Mouse (Mus musculus) colon, adult 2 months (tissue): ENCODE results near the gene Mink1. TPM values are rescaled to one million over a fixed set of nuclear protein-coding genes. Genes with fewer than 3 reads are reported as not detected.

Experiments used
- polyA plus RNA-seq: library from polyadenylated mRNA; depleted of rRNA; stranded (reverse); fragments of >200 nt; gene quantifications from 2 replicates; pipeline ENCODE4 v1.2.3, GENCODE M21; 2012; rRNA removed

Gene Mink1
- polyA plus RNA-seq: 104 and 119 TPM in 2 replicates

DNA sequence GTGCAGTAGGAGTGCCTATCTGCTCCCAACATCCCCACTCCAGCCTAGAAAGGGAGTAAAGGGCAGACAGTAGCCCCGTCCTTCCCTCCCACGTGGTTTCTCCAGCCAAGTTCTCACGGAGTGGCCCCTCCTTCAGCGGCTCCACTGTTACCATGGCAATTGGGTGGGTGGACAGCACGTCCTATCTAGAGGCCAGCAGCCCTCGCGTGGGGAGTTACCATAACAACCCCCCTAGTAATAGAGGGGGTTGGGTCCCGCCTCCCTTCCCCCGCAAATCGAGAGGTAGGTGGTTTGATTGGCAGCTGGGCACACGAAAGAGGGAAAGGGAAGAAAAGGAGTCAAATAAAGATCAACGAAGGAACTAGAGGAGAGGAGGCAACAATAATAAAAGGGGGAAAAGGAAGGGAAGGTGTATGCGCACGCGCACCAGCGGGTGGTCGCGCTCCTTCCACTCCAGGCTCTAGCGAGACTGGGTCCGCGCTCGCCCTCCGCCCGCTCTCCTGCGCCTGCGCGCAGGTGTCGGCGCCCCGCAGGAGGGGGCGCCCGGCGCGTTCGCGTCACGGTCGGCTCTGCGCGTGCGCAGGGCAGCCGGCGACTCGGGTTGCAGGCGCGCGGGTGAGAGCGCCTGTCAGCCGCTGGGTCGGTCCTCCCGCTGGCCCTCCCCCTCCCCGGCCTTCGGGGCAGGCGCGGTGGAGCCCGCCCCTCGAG lies at the start of gene Mink1:
Gene Mink1, plus strand, starts transcription at position 595 of the 708 bp plus-strand sequence.

DNA sequence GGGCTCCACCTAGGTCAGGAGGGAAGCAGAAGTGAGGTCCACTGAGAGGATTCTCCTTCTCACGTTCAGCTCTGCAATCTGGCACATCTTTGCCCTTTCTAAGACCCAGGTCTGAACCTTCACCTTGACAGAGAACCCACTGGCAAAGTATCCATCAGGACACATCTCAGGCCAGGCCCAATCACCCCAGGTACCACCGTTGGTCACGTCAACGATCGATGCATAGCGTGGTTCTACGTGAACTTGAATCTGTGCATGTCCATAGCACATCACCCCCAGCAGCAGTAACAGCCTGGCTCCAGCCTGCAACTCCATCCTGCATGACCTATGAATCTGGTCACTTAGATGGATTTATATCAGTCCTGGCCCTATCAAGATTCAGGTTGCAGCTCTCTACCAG lies 48.4 kb upstream of the Mink1 start, which contains the start of gene Vmo1:
Gene Vmo1, minus strand, starts transcription at position 329 of the 400 bp plus-strand sequence.

DNA sequence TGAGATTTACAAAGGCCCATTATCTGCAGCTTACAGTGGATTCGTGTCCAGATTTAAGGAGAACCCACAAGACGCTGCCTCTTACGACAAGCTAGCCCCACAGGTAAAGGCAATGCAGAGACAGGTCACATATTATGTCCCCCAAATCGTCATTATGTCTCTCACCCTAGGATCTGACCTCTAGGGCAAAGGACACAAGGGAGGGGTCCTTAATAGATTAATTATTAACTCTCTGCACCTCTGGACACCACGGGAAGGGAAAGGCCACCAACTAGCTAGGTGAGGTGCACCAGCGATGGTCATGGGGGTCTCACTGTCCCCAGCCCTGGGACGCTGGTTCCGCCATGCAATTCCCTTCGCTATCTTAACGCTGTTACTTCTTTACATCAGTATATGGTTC lies 43.8 kb upstream of the Mink1 start, which contains the start of gene Gltpd2:
Gene Gltpd2, plus strand, starts transcription at position 274 of the 400 bp plus-strand sequence.

DNA sequence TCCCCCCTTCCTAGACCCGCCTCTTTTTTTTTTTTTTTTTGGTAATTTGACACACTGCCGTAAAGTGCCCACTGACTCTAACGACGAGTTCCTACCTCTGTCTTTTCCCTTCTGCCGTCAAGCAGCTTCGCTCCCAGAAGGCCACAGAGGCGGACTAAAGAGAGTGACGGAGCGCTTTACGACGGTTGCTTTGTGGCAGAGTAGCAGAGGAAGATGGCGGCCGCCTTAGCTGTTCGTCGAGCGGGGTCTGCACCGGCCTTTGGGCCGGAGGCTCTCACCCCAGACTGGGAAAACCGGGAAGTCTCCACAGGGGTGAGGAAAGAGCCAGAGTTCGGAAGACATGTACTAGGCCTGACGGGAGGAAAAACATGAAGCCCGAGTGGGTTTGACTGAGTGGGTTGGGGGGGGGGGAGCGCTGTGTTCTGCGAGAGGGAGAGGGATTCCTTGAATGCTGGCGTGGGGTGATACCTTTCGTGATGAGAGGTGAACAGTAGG lies 37.5 kb upstream of the Mink1 start, which contains the start of gene Psmb6:
Gene Psmb6, plus strand, starts transcription at position 184 of the 495 bp plus-strand sequence.

DNA sequence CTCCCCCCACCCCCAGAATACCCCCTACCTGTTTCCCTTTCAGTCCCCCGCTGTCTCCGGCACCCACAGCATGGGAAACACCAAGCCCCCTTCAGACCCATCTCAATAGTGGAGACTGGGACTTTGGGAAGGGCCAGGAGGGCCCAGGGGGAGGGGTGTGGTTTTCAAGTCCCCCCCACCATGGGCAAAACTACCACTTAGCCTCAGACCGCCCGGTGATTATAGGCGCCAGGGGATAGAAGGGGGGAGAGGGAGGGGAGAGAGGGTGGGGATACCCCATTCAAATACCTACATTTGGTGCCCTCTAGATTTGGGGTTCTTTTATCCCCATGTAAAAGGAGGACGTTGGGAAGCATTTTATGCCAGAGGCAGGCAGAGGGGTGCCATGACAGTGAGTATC lies 29.8 kb upstream of the Mink1 start, which contains the start of gene Gm40193:
Gene Gm40193, minus strand, starts transcription at position 101 of the 400 bp plus-strand sequence.

DNA sequence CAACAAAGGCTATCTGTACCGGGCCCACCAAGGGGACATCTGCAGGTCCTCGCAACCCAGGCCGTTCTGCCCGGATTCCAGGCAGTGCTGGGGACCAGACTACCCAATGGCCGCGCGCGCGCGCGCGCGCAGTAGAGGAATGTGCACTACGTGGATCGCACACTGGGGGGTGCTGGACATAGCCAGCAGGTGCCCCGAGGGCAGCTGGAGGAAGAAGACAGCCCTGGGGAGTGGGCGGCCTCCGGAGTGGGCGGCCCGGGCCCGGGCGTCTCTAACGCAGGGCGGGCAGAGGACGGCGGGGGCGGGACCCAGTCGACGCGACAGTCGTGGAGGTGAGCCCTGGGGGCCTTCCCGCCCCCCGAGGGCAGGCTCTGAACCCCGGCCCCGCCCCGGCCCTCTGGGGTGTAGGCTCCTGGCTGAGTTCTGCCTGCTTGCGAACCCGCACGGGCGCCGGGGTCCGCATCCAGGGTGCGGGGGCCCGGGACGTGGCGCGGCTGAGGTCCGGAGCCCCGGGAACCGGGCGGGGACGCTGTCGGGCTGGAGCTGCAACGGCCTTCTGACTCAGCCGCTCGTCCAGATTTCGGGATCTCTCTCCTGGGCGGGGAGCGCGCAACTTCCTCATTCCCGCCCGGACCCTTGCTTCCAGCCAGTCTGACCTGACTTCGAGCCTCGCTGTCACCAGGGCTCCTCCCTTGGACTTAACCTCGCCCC lies 22.6 kb upstream of the Mink1 start, which contains the start of gene Pld2:
Gene Pld2, plus strand, starts transcription at position 188 of the 711 bp plus-strand sequence.

DNA sequence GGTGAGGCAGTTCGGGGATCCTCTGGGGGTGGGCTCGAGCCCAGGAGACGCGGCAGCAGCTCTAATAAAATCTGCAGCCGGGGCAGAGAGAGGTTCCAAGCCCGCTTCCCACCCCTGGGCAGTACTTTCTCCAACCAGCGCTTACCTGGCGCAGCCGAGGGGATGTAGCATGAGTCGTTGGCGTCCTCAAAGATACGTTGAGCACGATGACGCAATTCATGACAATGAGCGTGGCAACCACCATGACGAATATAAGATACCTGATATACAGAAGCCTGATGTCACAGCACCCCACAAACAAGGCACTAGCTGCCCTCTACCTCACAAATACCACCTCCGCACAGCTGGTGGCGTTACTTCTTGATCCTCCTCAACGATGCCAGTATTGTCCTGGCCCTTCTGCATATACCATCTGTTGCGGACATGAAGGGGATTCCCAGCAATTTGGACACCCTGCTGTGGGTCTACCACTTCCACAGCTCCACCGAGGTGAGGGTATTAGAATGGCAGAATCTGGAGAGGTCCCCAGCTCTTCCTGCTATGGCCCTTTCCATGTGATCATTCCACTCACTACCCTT lies 52.9 kb downstream of the Mink1 start, which contains the start of gene 4930544D05Rik:
Gene 4930544D05Rik, plus strand, starts transcription at position 333 of the 578 bp plus-strand sequence.

DNA sequence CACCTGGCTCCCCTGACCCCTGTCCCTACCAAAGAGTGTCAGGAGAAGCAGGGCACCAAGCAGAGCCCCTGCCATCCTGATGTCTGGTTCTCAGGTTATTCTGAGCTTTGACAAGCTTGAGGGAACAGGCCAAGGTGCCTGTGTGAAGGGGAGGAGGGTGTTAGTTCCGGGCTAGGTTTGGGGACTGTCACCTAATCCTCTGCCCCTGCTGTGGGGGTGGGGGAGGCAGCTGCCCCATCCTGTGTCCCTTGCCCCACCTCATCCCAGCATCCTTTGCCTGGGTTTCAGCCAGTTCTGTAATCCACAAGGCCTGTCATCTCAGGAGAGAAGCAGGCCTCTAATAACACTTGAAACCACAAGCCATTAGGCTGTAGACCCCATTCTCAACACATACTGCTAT lies 56.4 kb downstream of the Mink1 start, which contains the start of gene Chrne:
Gene Chrne, minus strand, starts transcription at position 116 of the 400 bp plus-strand sequence.

DNA sequence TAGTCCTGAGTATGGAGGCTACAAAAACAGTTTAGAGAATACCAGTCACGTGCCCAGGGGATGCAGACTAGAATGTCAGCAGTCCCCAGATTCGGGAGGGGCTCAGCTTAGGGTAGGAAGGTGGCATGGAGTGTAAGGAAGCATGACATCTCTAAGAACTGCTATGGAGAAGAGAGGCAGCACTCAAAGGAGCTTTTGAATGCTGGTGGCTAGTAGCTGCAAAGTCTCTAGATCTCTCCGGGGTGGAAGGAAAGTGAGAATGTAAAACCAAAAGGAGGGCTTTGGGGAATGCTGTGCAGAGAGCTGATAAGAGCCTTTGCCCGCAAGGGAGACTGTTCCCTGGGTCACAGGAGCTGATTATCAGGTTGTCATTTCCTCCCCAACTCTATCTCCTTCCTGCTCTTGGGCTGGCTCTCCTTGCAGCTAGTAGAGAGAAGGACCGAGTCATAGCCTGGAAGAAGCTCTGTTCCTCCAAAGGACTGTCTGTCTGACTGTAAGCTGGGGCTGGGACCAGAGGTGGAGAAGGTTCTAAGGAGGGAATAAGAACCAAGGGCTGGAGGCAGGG lies 76.1 kb downstream of the Mink1 start, which contains the start of gene Gp1ba:
Gene Gp1ba, plus strand, starts transcription at position 409 of the 565 bp plus-strand sequence.

DNA sequence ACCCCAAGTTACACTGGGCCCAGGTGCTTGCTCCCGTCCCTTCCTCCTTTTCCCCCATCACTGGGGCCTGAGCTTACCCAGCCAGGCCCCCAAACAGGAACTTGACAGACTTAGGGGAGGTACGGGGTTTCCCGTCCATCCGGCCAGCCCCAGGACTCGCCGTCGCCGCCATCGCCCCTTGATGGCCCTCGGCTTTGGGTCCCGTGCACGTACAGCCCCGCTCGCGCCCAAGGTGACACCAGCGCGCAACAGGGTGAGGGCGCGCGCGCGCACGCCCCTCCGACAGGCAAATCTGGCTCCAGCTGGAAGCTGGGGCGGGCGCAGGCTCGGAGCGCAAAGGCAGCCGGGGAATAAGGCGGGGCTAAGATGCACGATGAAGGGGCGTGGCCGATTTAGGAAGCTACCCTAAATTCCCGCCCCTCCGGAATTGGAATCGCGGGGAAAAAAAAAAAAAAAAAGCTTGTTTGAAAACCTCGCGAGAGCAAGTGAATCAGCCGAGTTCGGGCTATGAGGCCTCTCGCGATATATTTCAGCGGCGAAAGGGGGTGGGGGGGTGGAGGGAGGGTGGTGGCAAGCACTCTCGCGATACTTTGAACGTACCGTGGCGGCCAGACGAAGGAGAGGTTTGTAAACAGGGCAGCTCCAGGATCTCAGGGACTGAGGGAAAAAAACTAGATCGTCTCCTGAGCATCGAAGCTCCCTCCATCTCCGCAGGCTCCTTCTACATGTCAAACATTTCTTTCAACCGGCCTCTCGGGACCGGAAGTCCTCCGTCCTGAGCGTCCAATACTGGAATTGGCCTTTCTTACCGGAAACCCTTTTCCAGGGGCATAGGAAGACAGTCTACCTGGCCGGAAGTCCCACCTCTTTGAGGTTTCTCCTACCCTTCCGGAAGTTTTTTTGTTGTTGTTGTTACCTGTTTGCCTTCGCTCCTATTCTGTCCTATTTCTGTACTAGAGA lies 84.3 kb downstream of the Mink1 start, which contains the start of the genes Rnf167 and Slc25a11:
Gene Rnf167, plus strand, starts transcription at position 545 of the 960 bp plus-strand sequence.
Gene Slc25a11, minus strand, starts transcription at position 789 of the 960 bp plus-strand sequence.

DNA sequence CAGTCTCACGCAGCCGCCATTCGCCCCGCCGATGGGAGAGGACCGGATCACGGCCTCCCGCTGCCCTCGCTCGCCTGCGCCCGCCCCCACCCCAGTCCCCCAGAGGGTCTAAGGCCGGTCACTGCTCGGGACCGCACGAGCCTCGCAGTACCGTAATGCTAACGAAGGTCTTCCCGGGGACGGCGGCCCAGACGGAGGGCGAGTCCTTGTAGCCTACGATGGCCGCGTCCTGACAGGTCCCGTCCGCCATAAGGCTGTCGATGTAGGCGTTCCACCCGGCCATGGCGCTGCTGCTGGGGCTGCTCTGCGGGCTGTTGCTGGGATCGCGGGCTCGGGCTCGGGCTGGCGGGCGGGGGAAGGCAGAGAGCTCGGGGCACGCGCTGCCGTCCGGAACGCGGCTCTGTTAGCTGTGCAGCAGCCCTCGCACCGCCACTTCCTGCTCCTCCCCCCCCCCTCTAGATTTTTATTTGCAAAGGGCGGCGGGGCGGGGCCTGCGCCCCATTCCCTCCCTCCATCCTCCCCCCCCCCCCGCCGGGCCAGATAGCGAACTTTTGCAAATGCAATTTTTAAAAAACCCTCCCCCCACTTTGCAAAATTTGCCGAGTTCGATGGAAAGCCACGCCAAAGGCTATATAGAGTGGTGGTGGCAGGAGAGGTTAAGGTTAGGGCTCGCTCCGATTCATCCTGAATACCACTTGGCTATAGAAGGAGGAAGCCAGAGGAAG lies 91.7 kb downstream of the Mink1 start, which contains the start of gene Pfn1:
Gene Pfn1, minus strand, starts transcription at position 447 of the 725 bp plus-strand sequence.

DNA sequence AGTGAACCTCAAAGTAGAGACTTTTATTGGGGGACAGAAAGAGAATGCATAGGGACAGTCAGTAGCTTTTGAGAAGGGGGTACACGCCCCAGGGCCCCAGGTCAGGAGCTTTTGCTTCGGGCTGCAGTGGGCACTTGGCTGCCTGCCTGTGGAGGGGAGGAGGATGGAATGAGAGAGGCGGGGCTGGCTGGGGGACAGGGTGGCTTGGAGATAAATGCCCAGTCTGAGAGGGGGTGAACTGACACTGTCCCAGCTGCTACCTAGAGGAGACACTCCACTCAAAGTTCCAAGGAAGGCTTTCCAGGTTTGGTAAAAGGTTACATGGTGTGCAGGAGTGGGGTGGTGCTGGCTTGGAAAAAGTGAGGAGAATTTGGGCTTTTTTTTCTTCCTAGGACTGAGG lies 94.3 kb downstream of the Mink1 start, which contains the start of gene Eno3:
Gene Eno3, plus strand, starts transcription at position 239 of the 400 bp plus-strand sequence.

Other genes starting within 250 kb of the Mink1 start
- gene Alox12e, start 240.3 kb upstream of the Mink1 start, polyA plus RNA-seq: 0.09 and 0.10 TPM in 2 replicates
- 2.3 and 3.8 TPM in 2 replicates for gene Alox15, start 210.8 kb upstream of the Mink1 start, polyA plus RNA-seq
- gene Pelp1, start 152.8 kb upstream of the Mink1 start, polyA plus RNA-seq: 13.3 and 14.7 TPM in 2 replicates
- 22.9 and 26.3 TPM in 2 replicates for gene Arrb2, start 130.2 kb upstream of the Mink1 start, polyA plus RNA-seq
- gene Med11, start 111.0 kb upstream of the Mink1 start, polyA plus RNA-seq: 18.3 TPM in 2 replicates
- 4.1 and 4.6 TPM in 2 replicates for gene Zmynd15, start 103.4 kb upstream of the Mink1 start, polyA plus RNA-seq
- gene Cxcl16, start 102.9 kb upstream of the Mink1 start, polyA plus RNA-seq: 21.9 and 24.0 TPM in 2 replicates
- gene Tm4sf5, start 57.6 kb upstream of the Mink1 start, polyA plus RNA-seq: 2.4 and 3.2 TPM in 2 replicates
- gene Vmo1, start 48.3 kb upstream of the Mink1 start, polyA plus RNA-seq: not detected in 2 replicates
- gene Gltpd2, start 43.7 kb upstream of the Mink1 start, polyA plus RNA-seq: 0.16 TPM in 1 of 2 replicates, not detected in the other
- 192 and 239 TPM in 2 replicates for gene Psmb6, start 37.5 kb upstream of the Mink1 start, polyA plus RNA-seq
- gene Gm40193, start 29.9 kb upstream of the Mink1 start, polyA plus RNA-seq: not detected in 2 replicates
- gene Pld2, start 22.8 kb upstream of the Mink1 start, polyA plus RNA-seq: 9.8 and 10.3 TPM in 2 replicates
- gene 4930544D05Rik, start 53.0 kb downstream of the Mink1 start, polyA plus RNA-seq: not detected in 2 replicates
- gene Chrne, start 56.3 kb downstream of the Mink1 start, polyA plus RNA-seq: 0.21 TPM in 1 of 2 replicates, not detected in the other
- gene Gp1ba, start 76.2 kb downstream of the Mink1 start, polyA plus RNA-seq: not detected in 2 replicates
- gene Rnf167, start 84.4 kb downstream of the Mink1 start, polyA plus RNA-seq: 81.7 and 112 TPM in 2 replicates
- gene Slc25a11, start 84.6 kb downstream of the Mink1 start, polyA plus RNA-seq: 129 and 132 TPM in 2 replicates
- gene Pfn1, start 91.8 kb downstream of the Mink1 start, polyA plus RNA-seq: 2,946 and 3,327 TPM in 2 replicates
- gene Eno3, start 94.3 kb downstream of the Mink1 start, polyA plus RNA-seq: 120 and 156 TPM in 2 replicates
- gene Spag7, start 106.5 kb downstream of the Mink1 start, polyA plus RNA-seq: 17.9 and 21.9 TPM in 2 replicates
- gene Camta2, start 125.2 kb downstream of the Mink1 start, polyA plus RNA-seq: 64.7 TPM in 2 replicates
- 1.1 TPM in 2 replicates for gene Inca1, start 137.3 kb downstream of the Mink1 start, polyA plus RNA-seq
- gene Kif1c, start 137.7 kb downstream of the Mink1 start, polyA plus RNA-seq: 112 and 117 TPM in 2 replicates
- 1.1 and 1.3 TPM in 2 replicates for gene Zfp3, start 201.3 kb downstream of the Mink1 start, polyA plus RNA-seq
- gene Scimp, start 249.7 kb downstream of the Mink1 start, polyA plus RNA-seq: 0.63 and 0.94 TPM in 2 replicates